Mouse (Mus musculus): ENCODE measurements around the gene Asic5. TPM values are rescaled to one million over a fixed set of nuclear protein-coding genes. Genes with fewer than 3 reads are reported as not detected.

Asic5 gene
- polyA plus RNA-seq (2015; fragmentation: Nextera tagmentation; extraction: Ambion mirVana) = not detected in 2 replicates

DNA sequence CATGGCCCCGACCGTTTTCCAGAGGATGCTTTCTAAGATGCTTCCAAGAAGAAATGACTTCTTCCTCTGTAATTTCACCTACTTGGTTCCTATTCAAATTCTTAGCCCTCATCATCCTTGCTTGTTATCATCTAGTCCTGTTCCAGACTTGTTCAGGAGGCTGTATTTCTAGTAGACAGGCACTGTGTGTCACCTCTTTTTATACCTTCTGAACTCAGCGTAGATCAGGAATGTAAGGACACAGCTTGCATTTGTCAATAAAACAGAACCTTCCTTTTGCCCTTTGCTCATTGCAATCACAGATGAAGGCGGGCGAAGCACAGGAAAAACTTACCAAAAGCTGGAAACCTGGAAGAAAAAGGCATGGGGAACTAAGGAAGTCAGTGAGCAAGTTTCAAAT lies at the start of gene Asic5:
Gene Asic5, plus strand, starts transcription at position 301 of the 400 bp plus-strand sequence.
- no peaks in the 10 kb centered on the region for H3K9me3 ChIP-seq
- 88% methylated on average over 5 of the region's 5 CpGs for WGBS
- H3K9ac ChIP-seq = no peak within 1 kb of the TSS
- no peak within 1 kb of the TSS for H3K4me2 ChIP-seq
- H3K27ac ChIP-seq (replicated peaks) = no peak within 1 kb of the TSS
- H3K27me3 ChIP-seq = no peaks in the 10 kb centered on the region
- H3K4me3 ChIP-seq = no peak within 1 kb of the TSS
- ATAC-seq (ENCODE audit: low FRiP score, low read depth) = no peak
- no peaks in the 10 kb centered on the region for H3K4me1 ChIP-seq (replicated peaks)
- H3K36me3 ChIP-seq = no peaks in the 10 kb centered on the region

- no peaks in the 10 kb centered on the region for H3K9me3 ChIP-seq
- peak overlapping the region; percentile 79 for H3K4me2 ChIP-seq
- no peak overlapping the region for H3K4me3 ChIP-seq
- 78% methylated on average over 4 of the region's 4 CpGs for WGBS
- no peaks in the 10 kb centered on the region for H3K27me3 ChIP-seq
- H3K9ac ChIP-seq = no peak overlapping the region
- H3K27ac ChIP-seq (replicated peaks) = no peak overlapping the region
- H3K4me1 ChIP-seq (replicated peaks) = no peaks in the 10 kb centered on the region
- no peak for ATAC-seq (ENCODE audit: low FRiP score, low read depth)
- no peaks in the 10 kb centered on the region for H3K36me3 ChIP-seq
Measured at GRCm38 (mm10) chr3:81933348-81933747, 48.7 kb upstream of the Asic5 start.

GRCm38 (mm10) chr3:81938924-81939323 lies 43.2 kb upstream of the Asic5 start:
- no peak overlapping the region for H3K27ac ChIP-seq (replicated peaks)
- WGBS = 84% methylated on average over 3 of the region's 3 CpGs

GRCm38 (mm10) chr3:81942341-81942740 lies 39.7 kb upstream of the Asic5 start:
- 90% methylated on average over 3 of the region's 3 CpGs for WGBS
- no peak for ATAC-seq (ENCODE audit: low FRiP score, low read depth)
- H3K27ac ChIP-seq (replicated peaks) = no peak overlapping the region
- no peaks in the 10 kb centered on the region for H3K9me3 ChIP-seq
- no peaks in the 10 kb centered on the region for H3K4me1 ChIP-seq (replicated peaks)
- no peak overlapping the region for H3K9ac ChIP-seq
- H3K36me3 ChIP-seq = no peaks in the 10 kb centered on the region
- H3K27me3 ChIP-seq = no peaks in the 10 kb centered on the region
- H3K4me2 ChIP-seq = no peak overlapping the region
- no peak overlapping the region for H3K4me3 ChIP-seq

More at GRCm38 (mm10) chr3:81938924-81939323, 43.2 kb upstream of the Asic5 start:
- Histone ChIP-seq H3K4me3 (no peak overlapping the region), H3K27me3 (no peaks in the 10 kb centered on the region), H3K9me3 (no peaks in the 10 kb centered on the region), H3K4me2 (no peak overlapping the region), H3K4me1 (replicated peaks) (no peaks in the 10 kb centered on the region), H3K9ac (no peak overlapping the region), H3K36me3 (no peaks in the 10 kb centered on the region)
- no peak for ATAC-seq (ENCODE audit: low FRiP score, low read depth)

- 95% methylated on average over 3 of the region's 3 CpGs for WGBS
- H3K9ac ChIP-seq = no peak overlapping the region
- H3K4me1 ChIP-seq (replicated peaks) = no peaks in the 10 kb centered on the region
Measured at GRCm38 (mm10) chr3:81943097-81943496, 39.0 kb upstream of the Asic5 start.

GRCm38 (mm10) chr3:81944851-81945393 lies 37.2 kb upstream of the Asic5 start:
- Histone ChIP-seq H3K4me2 (no peak overlapping the region), H3K9ac (no peak overlapping the region), H3K4me1 (replicated peaks) (no peaks in the 10 kb centered on the region), H3K36me3 (no peaks in the 10 kb centered on the region), H3K9me3 (no peaks in the 10 kb centered on the region), H3K4me3 (no peak overlapping the region), H3K27ac (replicated peaks) (no peak overlapping the region), H3K27me3 (no peaks in the 10 kb centered on the region)
- no peak for ATAC-seq (ENCODE audit: low FRiP score, low read depth)
- WGBS = 92% methylated on average over 7 of the region's 7 CpGs

More at GRCm38 (mm10) chr3:81943097-81943496, 39.0 kb upstream of the Asic5 start:
- H3K27ac ChIP-seq (replicated peaks) = no peak overlapping the region
- H3K36me3 ChIP-seq = no peaks in the 10 kb centered on the region
- H3K4me2 ChIP-seq = no peak overlapping the region
- H3K9me3 ChIP-seq = no peaks in the 10 kb centered on the region
- H3K4me3 ChIP-seq = no peak overlapping the region
- H3K27me3 ChIP-seq = no peaks in the 10 kb centered on the region
- no peak for ATAC-seq (ENCODE audit: low FRiP score, low read depth)

- WGBS = 71% methylated on average over 1 of the region's 1 CpGs
- Histone ChIP-seq H3K4me2 (no peak overlapping the region), H3K9me3 (no peaks in the 10 kb centered on the region), H3K4me1 (replicated peaks) (no peaks in the 10 kb centered on the region), H3K4me3 (no peak overlapping the region), H3K27me3 (no peaks in the 10 kb centered on the region), H3K36me3 (no peaks in the 10 kb centered on the region), H3K9ac (no peak overlapping the region), H3K27ac (replicated peaks) (no peak overlapping the region)
- no peak for ATAC-seq (ENCODE audit: low FRiP score, low read depth)
Measured at GRCm38 (mm10) chr3:81949048-81949447, 33.0 kb upstream of the Asic5 start.

DNA sequence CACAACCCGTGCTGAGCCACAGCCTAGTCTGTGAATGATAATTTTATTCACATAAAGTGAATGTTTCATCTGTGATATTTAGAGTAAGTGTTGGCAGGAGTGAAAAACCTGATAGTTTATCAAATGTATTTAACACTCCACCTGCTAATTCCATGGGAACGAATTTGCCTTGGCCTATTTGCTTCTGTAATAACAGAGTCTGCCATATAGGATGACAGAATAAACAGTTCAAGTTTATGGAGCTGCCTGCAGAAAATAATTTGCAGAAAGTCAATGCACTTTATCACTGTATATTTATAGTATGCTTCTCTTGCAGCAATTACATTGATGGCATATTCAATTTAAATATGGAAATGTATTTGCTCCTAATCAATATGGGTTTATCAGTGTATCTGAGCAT lies 30.3 kb upstream of the Asic5 start:
- H3K4me1 ChIP-seq (replicated peaks) = no peaks in the 10 kb centered on the region
- ATAC-seq (ENCODE audit: low FRiP score, low read depth) = no peak
- 79% methylated on average over 2 of the region's 2 CpGs for WGBS
- H3K27ac ChIP-seq (replicated peaks) = no peak overlapping the region
- H3K4me2 ChIP-seq = no peak overlapping the region
- H3K4me3 ChIP-seq = no peak overlapping the region
- no peaks in the 10 kb centered on the region for H3K9me3 ChIP-seq
- no peaks in the 10 kb centered on the region for H3K36me3 ChIP-seq
- H3K9ac ChIP-seq = no peak overlapping the region
- no peaks in the 10 kb centered on the region for H3K27me3 ChIP-seq

- Histone ChIP-seq H3K27ac (replicated peaks) (no peak overlapping the region), H3K9me3 (no peaks in the 10 kb centered on the region), H3K9ac (no peak overlapping the region), H3K4me3 (no peak overlapping the region), H3K4me2 (no peak overlapping the region), H3K36me3 (no peaks in the 10 kb centered on the region), H3K4me1 (replicated peaks) (no peaks in the 10 kb centered on the region), H3K27me3 (no peaks in the 10 kb centered on the region)
- no peak for ATAC-seq (ENCODE audit: low FRiP score, low read depth)
- 92% methylated on average over 5 of the region's 5 CpGs for WGBS
Measured at GRCm38 (mm10) chr3:81957484-81957883, 24.6 kb upstream of the Asic5 start.

DNA sequence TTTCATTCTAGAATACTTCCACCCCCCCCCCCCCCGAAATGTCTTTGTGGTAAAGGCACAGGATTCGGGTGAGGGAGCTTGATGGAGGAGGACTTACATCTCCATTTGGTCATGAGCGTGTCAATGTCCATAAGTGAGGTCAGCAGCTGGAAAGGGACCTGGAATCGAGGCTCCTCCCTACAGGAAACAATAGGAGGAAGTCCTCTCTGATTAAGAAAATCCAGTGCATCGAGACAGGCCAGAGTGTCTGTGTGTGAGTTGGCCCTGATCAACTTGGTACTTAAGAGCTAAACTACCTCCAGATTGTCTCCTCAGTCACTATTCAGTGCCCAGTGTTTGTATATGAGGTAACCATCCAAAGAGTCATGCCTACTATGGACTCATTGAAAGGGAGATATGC lies 20.8 kb upstream of the Asic5 start:
- Histone ChIP-seq H3K9me3 (no peaks in the 10 kb centered on the region), H3K9ac (no peak overlapping the region), H3K27me3 (no peaks in the 10 kb centered on the region), H3K36me3 (no peaks in the 10 kb centered on the region), H3K4me1 (replicated peaks) (no peaks in the 10 kb centered on the region), H3K27ac (replicated peaks) (no peak overlapping the region), H3K4me2 (no peak overlapping the region), H3K4me3 (no peak overlapping the region)
- WGBS = 89% methylated on average over 5 of the region's 5 CpGs
- ATAC-seq (ENCODE audit: low FRiP score, low read depth) = no peak

GRCm38 (mm10) chr3:81963768-81964167 lies 18.3 kb upstream of the Asic5 start:
- ATAC-seq (ENCODE audit: low FRiP score, low read depth) = no peak
- no peaks in the 10 kb centered on the region for H3K27me3 ChIP-seq
- H3K9me3 ChIP-seq = no peaks in the 10 kb centered on the region
- no peak overlapping the region for H3K4me2 ChIP-seq
- H3K4me3 ChIP-seq = no peak overlapping the region
- H3K27ac ChIP-seq (replicated peaks) = no peak overlapping the region
- H3K4me1 ChIP-seq (replicated peaks) = no peaks in the 10 kb centered on the region
- 71% methylated on average over 5 of the region's 5 CpGs for WGBS
- no peak overlapping the region for H3K9ac ChIP-seq
- no peaks in the 10 kb centered on the region for H3K36me3 ChIP-seq

DNA sequence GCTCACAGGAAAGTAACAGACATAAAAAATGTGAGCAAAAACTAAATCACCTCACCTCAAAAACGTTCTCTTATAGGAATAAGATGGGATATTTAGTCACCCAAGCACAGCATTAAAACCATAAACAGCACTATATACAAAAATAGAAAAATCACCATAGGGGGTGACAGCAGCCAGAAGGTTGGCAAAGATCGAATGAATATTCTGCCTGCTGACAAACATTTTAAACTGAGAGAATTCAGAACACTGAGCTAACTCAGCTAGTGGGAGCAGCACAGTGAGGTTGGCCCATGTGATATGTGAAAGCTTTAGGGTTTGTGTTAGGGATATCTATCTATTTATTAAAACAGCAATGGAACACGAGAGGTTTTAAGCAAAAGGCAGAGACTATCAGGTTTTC lies 17.5 kb upstream of the Asic5 start:
- H3K27ac ChIP-seq (replicated peaks) = no peak overlapping the region
- no peaks in the 10 kb centered on the region for H3K4me1 ChIP-seq (replicated peaks)
- no peak overlapping the region for H3K4me2 ChIP-seq
- WGBS = 69% methylated on average over 3 of the region's 3 CpGs
- ATAC-seq (ENCODE audit: low FRiP score, low read depth) = no peak
- no peak overlapping the region for H3K4me3 ChIP-seq
- no peaks in the 10 kb centered on the region for H3K9me3 ChIP-seq
- no peak overlapping the region for H3K9ac ChIP-seq
- H3K27me3 ChIP-seq = no peaks in the 10 kb centered on the region
- no peaks in the 10 kb centered on the region for H3K36me3 ChIP-seq

DNA sequence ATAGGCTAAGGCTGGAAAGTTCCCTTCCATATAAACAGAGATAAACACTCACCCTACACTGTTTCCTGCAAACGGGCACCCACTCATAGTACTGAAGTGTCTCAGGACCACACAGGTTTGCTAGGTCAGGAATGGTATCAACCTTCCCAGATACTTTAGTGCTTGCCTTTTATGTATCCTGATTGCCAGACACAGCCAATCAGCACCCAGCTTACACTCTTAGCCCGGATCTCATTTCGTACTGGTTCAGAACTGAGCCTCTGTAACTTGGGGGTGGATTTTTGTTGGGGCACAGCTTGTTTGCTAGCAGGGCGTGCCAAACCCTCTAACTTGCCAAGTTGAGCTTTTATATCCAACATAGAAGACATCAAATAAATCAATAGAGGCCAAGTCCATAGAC lies 6.5 kb upstream of the Asic5 start:
- H3K4me1 ChIP-seq (replicated peaks) = no peaks in the 10 kb centered on the region
- no peak for ATAC-seq (ENCODE audit: low FRiP score, low read depth)
- 81% methylated on average over 4 of the region's 4 CpGs for WGBS
- no peaks in the 10 kb centered on the region for H3K27me3 ChIP-seq
- no peak overlapping the region for H3K9ac ChIP-seq
- H3K4me2 ChIP-seq = no peak overlapping the region
- no peak overlapping the region for H3K27ac ChIP-seq (replicated peaks)
- H3K36me3 ChIP-seq = no peaks in the 10 kb centered on the region
- H3K4me3 ChIP-seq = no peak overlapping the region
- H3K9me3 ChIP-seq = no peaks in the 10 kb centered on the region
